Mouse (Mus musculus) ES-Bruce4 (cell line): Measurements from ENCODE around the gene Best1.

ENCODE experiments used
- CTCF ChIP-seq: IDR thresholded peaks from one replicate; pipeline ENCODE4 v1.8.1; 2011; ENCODE audit warnings: low read depth, low read length
- EP300 ChIP-seq: IDR thresholded peaks from 2 replicates; pipeline ENCODE4 v1.6.1; 2011; ENCODE audit warnings: low read depth, low read length; ENCODE audit not compliant: insufficient read depth
- POLR2A ChIP-seq: IDR thresholded peaks from one replicate; pipeline ENCODE4 v1.8.1; 2011; ENCODE audit warnings: low read length; ENCODE audit not compliant: insufficient read depth

DNA sequence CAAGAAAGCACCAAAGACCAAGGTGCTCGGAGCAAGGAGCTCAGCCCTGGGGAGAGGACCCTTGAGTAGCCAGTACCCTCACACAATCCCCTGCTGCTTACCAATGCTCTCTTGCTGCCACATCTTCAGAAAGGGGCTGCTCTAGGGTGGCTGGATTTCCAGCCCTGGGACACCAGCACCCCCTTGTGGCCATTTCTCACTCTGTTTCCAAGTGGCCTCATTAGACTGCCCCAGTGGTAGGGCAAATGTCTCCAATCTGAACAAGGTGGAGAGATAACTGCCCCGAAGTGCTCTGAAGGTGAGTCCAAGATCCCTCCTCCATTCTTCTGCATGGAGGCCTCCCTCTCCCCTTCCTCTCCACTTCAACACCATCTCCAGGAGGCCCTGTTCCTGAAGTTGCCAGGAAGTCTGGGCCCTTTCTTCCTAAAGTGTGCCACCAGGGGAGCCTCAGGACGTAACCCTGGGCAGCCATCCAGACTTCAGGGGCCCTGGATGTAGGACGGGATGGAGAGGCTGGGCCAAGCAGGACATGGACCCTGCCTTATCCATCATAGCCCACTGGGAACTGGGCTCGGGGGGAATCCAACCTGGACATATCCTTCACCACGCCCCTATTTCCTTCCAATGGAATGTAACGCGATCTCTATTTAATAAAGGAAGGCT is 33.5 kb upstream of the Best1 start:
- peak; percentile 90 for TF ChIP-seq CTCF
- no peak for TF ChIP-seq POLR2A
- TF ChIP-seq EP300: no peak
